Mouse (Mus musculus) lung, postnatal 10 days (tissue): ENCODE results near the gene Klre1.
"Not testable (repeated sequence)": the region's sequence is repeated elsewhere in the genome, so short reads cannot be mapped to it uniquely, and the experiment has no call there.

Experiments used
- DNase-seq: peaks from one replicate; pipeline ENCODE4 v3.0.0; 2021

Klre1 gene

GRCm38 (mm10) chr6:129591508-129591907, 13.8 kb downstream of the Klre1 start, which contains the start of gene Klrd1:
Gene Klrd1 (plus strand): TSS chr6:129591782.
- DNase-seq = no peak

GRCm38 (mm10) chr6:129608372-129608771, 30.7 kb downstream of the Klre1 start:
- DNase-seq = no peak

- DNase-seq = no peak
These were observed 46.0 kb downstream of the Klre1 start, which contains the start of gene Klrk1 for GRCm38 (mm10) chr6:129623735-129624134. Gene Klrk1 (minus strand): TSS chr6:129623864.

- DNase-seq = not testable (repeated sequence)
These were observed 53.3 kb downstream of the Klre1 start for GRCm38 (mm10) chr6:129631046-129631445.
